In genomic region chr3:27579229-27579628, GRCm38 (mm10) we compare ENCODE assay signal across 17 mouse cellular contexts.
DNase-seq lines count a peak whose midpoint lies in the region; ATAC-seq and TF ChIP-seq lines count a peak whose summit lies in the region.
"Had no signal": no experiment of that assay in that cellular context is flagged by ENCODE, and none has a peak within 500 bp of the region (broad histone marks: within the 10 kb centered on the region; RNA-seq: fewer than 3 reads in every experiment).

No protein-coding gene starts in this region.

- no peak overlapping the region for H3K9ac ChIP-seq in midbrain, embryonic 13.5 days (replicated peaks)
- H3K9ac ChIP-seq in hindbrain, embryonic 11.5 days (ENCODE audit: low read depth, low read length): no peak overlapping the region
- H3K9ac ChIP-seq in midbrain, embryonic 15.5 days: no peak overlapping the region
- no peak overlapping the region for H3K9ac ChIP-seq in stomach, postnatal 0 days (ENCODE audit: low read length)
- H3K9ac ChIP-seq: embryonic facial prominence, embryonic 12.5 days; forebrain, embryonic 15.5 days; heart, embryonic 15.5 days; limb, embryonic 12.5 days; lung, embryonic 14.5 days had no signal

- TF ChIP-seq CTCF in stomach, postnatal 0 days (IDR thresholded peaks at IDR 0.05; ENCODE audit: low read depth): no peak

- H3K27me3 ChIP-seq in midbrain, embryonic 10.5 days (ENCODE audit: low read depth, poor library complexity, severe bottlenecking): no peaks in the 10 kb centered on the region
- H3K27me3 ChIP-seq in midbrain, embryonic 13.5 days: no peaks in the 10 kb centered on the region
- no peaks in the 10 kb centered on the region for H3K27me3 ChIP-seq in hindbrain, embryonic 11.5 days (ENCODE audit: control insufficient read depth, insufficient read depth, low read length)
- H3K27me3 ChIP-seq in midbrain, embryonic 15.5 days (replicated peaks): no peaks in the 10 kb centered on the region
- no peaks in the 10 kb centered on the region for H3K27me3 ChIP-seq in stomach, postnatal 0 days (ENCODE audit: control insufficient read depth, insufficient read depth, low read length)
- H3K27me3 ChIP-seq: embryonic facial prominence, embryonic 12.5 days; forebrain, embryonic 15.5 days; heart, embryonic 15.5 days; limb, embryonic 12.5 days had no signal

- 40% methylated on average over 8 of the region's 8 CpGs for WGBS in midbrain, embryonic 10.5 days
- 40% methylated on average over 8 of the region's 8 CpGs for WGBS in midbrain, embryonic 13.5 days
- 31% methylated on average over 8 of the region's 8 CpGs for WGBS in hindbrain, embryonic 11.5 days
- WGBS in midbrain, embryonic 15.5 days: 43% methylated on average over 8 of the region's 8 CpGs
- WGBS in stomach, postnatal 0 days: 72% methylated on average over 8 of the region's 8 CpGs

- no peak overlapping the region for H3K4me2 ChIP-seq in midbrain, embryonic 13.5 days (replicated peaks)
- no peak overlapping the region for H3K4me2 ChIP-seq in hindbrain, embryonic 11.5 days (replicated peaks; ENCODE audit: low read depth, low read length)
- H3K4me2 ChIP-seq in midbrain, embryonic 15.5 days: no peak overlapping the region
- no peak overlapping the region for H3K4me2 ChIP-seq in stomach, postnatal 0 days (replicated peaks; ENCODE audit: low read depth)
- H3K4me2 ChIP-seq: embryonic facial prominence, embryonic 12.5 days; forebrain, embryonic 15.5 days; heart, embryonic 15.5 days; limb, embryonic 12.5 days; lung, embryonic 14.5 days had no signal

- no peak for DNase-seq in midbrain, embryonic 10.5 days (ENCODE audit: low spot score)
- DNase-seq in hindbrain, embryonic 11.5 days (ENCODE audit: low spot score): no peak
- peak; percentile 12 for DNase-seq in stomach, postnatal 0 days (ENCODE audit: low spot score)
- no peak for DNase-seq in kidney, postnatal 36 days
- DNase-seq in heart, postnatal 36 days: no peak
- DNase-seq: adrenal gland, postnatal 14 days; cerebellum, adult 11 months; gastrocnemius, postnatal 14 days; kidney, adult 2 months; layer of hippocampus, adult 9-11 months; lung, embryonic 14.5 days had no signal

- no peaks in the 10 kb centered on the region for H3K9me3 ChIP-seq in midbrain, embryonic 10.5 days (replicated peaks)
- H3K9me3 ChIP-seq in midbrain, embryonic 13.5 days: no peaks in the 10 kb centered on the region
- no peaks in the 10 kb centered on the region for H3K9me3 ChIP-seq in hindbrain, embryonic 11.5 days (ENCODE audit: control insufficient read depth, low read length)
- no peaks in the 10 kb centered on the region for H3K9me3 ChIP-seq in midbrain, embryonic 15.5 days
- no peaks in the 10 kb centered on the region for H3K9me3 ChIP-seq in stomach, postnatal 0 days (ENCODE audit: control insufficient read depth, low read length)
- H3K9me3 ChIP-seq: embryonic facial prominence, embryonic 12.5 days; forebrain, embryonic 15.5 days; heart, embryonic 15.5 days; limb, embryonic 12.5 days had no signal

- no peak for ATAC-seq in midbrain, embryonic 13.5 days
- ATAC-seq in hindbrain, embryonic 11.5 days (ENCODE audit: low FRiP score): no peak
- ATAC-seq in midbrain, embryonic 15.5 days (replicated peaks): no peak
- no peak for ATAC-seq in stomach, postnatal 0 days (ENCODE audit: low FRiP score, low TSS enrichment)
- ATAC-seq: forebrain, embryonic 15.5 days had no signal

- no peak overlapping the region for H3K4me3 ChIP-seq in midbrain, embryonic 10.5 days
- no peak overlapping the region for H3K4me3 ChIP-seq in midbrain, embryonic 13.5 days (replicated peaks)
- no peak overlapping the region for H3K4me3 ChIP-seq in hindbrain, embryonic 11.5 days (ENCODE audit: low read depth, low read length)
- no peak overlapping the region for H3K4me3 ChIP-seq in midbrain, embryonic 15.5 days
- H3K4me3 ChIP-seq in stomach, postnatal 0 days (ENCODE audit: low read depth, low read length): no peak overlapping the region
- H3K4me3 ChIP-seq: embryonic facial prominence, embryonic 12.5 days; forebrain, embryonic 15.5 days; heart, embryonic 15.5 days; limb, embryonic 12.5 days had no signal

- no peaks in the 10 kb centered on the region for H3K36me3 ChIP-seq in midbrain, embryonic 10.5 days
- H3K36me3 ChIP-seq in midbrain, embryonic 13.5 days: no peaks in the 10 kb centered on the region
- H3K36me3 ChIP-seq in hindbrain, embryonic 11.5 days (ENCODE audit: control insufficient read depth, insufficient read depth, low read length): no peaks in the 10 kb centered on the region
- no peaks in the 10 kb centered on the region for H3K36me3 ChIP-seq in midbrain, embryonic 15.5 days (replicated peaks)
- no peaks in the 10 kb centered on the region for H3K36me3 ChIP-seq in stomach, postnatal 0 days (ENCODE audit: control insufficient read depth, insufficient read depth, low read length)
- H3K36me3 ChIP-seq: embryonic facial prominence, embryonic 12.5 days; forebrain, embryonic 15.5 days; heart, embryonic 15.5 days; limb, embryonic 12.5 days had no signal

- peaks cover 47% of the 10 kb centered on the region for H3K4me1 ChIP-seq in midbrain, embryonic 10.5 days
- peaks cover 31% of the 10 kb centered on the region for H3K4me1 ChIP-seq in midbrain, embryonic 13.5 days (replicated peaks)
- H3K4me1 ChIP-seq in hindbrain, embryonic 11.5 days (replicated peaks; ENCODE audit: control insufficient read depth, insufficient read depth, low read length): no peaks in the 10 kb centered on the region
- peaks cover 24% of the 10 kb centered on the region for H3K4me1 ChIP-seq in midbrain, embryonic 15.5 days
- no peaks in the 10 kb centered on the region for H3K4me1 ChIP-seq in stomach, postnatal 0 days (replicated peaks; ENCODE audit: control insufficient read depth, insufficient read depth)

- TF ChIP-seq EP300 in stomach, postnatal 0 days (optimal IDR thresholded peaks at IDR 0.05): no peak

- intact Hi-C loops in heart, postnatal 36 days (cut with DNase I): loop anchor here (5.0 to 10.0 kb wide), 2 partner anchors 133 to 286 kb away; partner anchors contain the start of gene Fndc3b

- H3K27ac ChIP-seq in midbrain, embryonic 10.5 days (replicated peaks): peak overlapping the region; percentile 71
- no peak overlapping the region for H3K27ac ChIP-seq in midbrain, embryonic 13.5 days
- H3K27ac ChIP-seq in hindbrain, embryonic 11.5 days (ENCODE audit: low read depth, low read length): peak overlapping the region; percentile 7; the same call in 1 of the 2 replicates
- H3K27ac ChIP-seq in midbrain, embryonic 15.5 days: 0 out of 2 replicates have a peak overlapping the region, but pooled peaks have one; percentile 42
- no peak overlapping the region for H3K27ac ChIP-seq in stomach, postnatal 0 days (replicated peaks)
- H3K27ac ChIP-seq: forebrain, embryonic 15.5 days; heart, embryonic 15.5 days had no signal

Comparison
In these comparisons a context has a peak if more than half of its experiments do, and no peak if none do; other contexts are left out.
1. H3K27ac ChIP-seq: peak in midbrain, embryonic 10.5 days (single experiment), hindbrain, embryonic 11.5 days (single experiment) and midbrain, embryonic 15.5 days (single experiment); none in midbrain, embryonic 13.5 days (single experiment) and stomach, postnatal 0 days (single experiment).